Mouse (Mus musculus): Measurements from ENCODE around the gene Gm21775. TPM values are rescaled to one million over a fixed set of nuclear protein-coding genes. Genes with fewer than 3 reads are reported as not detected.

The Gm21775 gene
- not detected in 2 replicates for polyA plus RNA-seq (2012; rRNA removed)

GRCm38 (mm10) chrY:10553153-10553552, at the start of gene Gm21775:
TSS of gene Gm21775 (plus strand) at chrY:10553453.

GRCm38 (mm10) chrY:10535942-10536341, 17.3 kb upstream of the Gm21775 start, which contains the start of gene Gm20737:
TSS of gene Gm20737 (minus strand) at chrY:10536042.

Other genes starting within 250 kb of the Gm21775 start
- not detected in 2 replicates for gene Gm20834, start 228.9 kb upstream of the Gm21775 start, polyA plus RNA-seq (2012; rRNA removed)
- gene Gm28510, start 140.7 kb upstream of the Gm21775 start, polyA plus RNA-seq (2012; rRNA removed) = not detected in 2 replicates
- not detected in 2 replicates for gene Gm20737, start 17.4 kb upstream of the Gm21775 start, polyA plus RNA-seq (2012; rRNA removed)
- gene Gm21900, start 62.9 kb downstream of the Gm21775 start, polyA plus RNA-seq (2012; rRNA removed) = not detected in 2 replicates
- gene Gm20777, start 199.0 kb downstream of the Gm21775 start, polyA plus RNA-seq (2012; rRNA removed) = not detected in 2 replicates